Mouse (Mus musculus) erythroblast, embryonic 14.5 days (primary cell): ENCODE results near the gene Thnsl1.

ENCODE experiments used
- GATA1 ChIP-seq: IDR thresholded peaks from 2 replicates; pipeline ENCODE4 v1.6.1; 2012; ENCODE audit warnings: low read length, inconsistent platforms, mixed read lengths
- TAL1 ChIP-seq: IDR thresholded peaks from 3 replicates; pipeline ENCODE4 v1.6.1; 2012; ENCODE audit warnings: low read length, inconsistent platforms, mixed read lengths

- no peak for TF ChIP-seq GATA1
- TF ChIP-seq TAL1 = no peak
Observed at GRCm38 (mm10) chr2:21244986-21245385, 39.5 kb downstream of the Thnsl1 start.
